Mouse (Mus musculus) midbrain, embryonic 15.5 days (tissue): ENCODE data around the gene Grik4. TPM values are rescaled to one million over a fixed set of nuclear protein-coding genes. Genes with fewer than 3 reads are reported as not detected.

Experiments used
- ATAC-seq: fragments of 200-750 bp; cut with Nextera tagmentation; replicated peaks from 2 replicates; pipeline ENCODE4 v1.8.0; 2017; ENCODE audit warnings: moderate TSS enrichment
- H3K27ac ChIP-seq: fragments of 300-500 bp; sonication (generic); 2 replicates; pipeline ENCODE4 v1.5.1; 2015; ENCODE audit warnings: mild to moderate bottlenecking, inconsistent platforms
- H3K27me3 ChIP-seq: fragments of 300-500 bp; sonication (generic); replicated peaks from 2 replicates; pipeline ENCODE4 v1.6.1; 2015; ENCODE audit warnings: inconsistent platforms
- H3K36me3 ChIP-seq: fragments of 300-500 bp; sonication (generic); replicated peaks from 2 replicates; pipeline ENCODE4 v1.6.1; 2015; ENCODE audit warnings: inconsistent platforms
- H3K4me1 ChIP-seq: fragments of 300-500 bp; sonication (generic); 2 replicates; pipeline ENCODE4 v1.6.1; 2015; ENCODE audit warnings: inconsistent platforms
- H3K4me2 ChIP-seq: fragments of 300-500 bp; sonication (generic); 2 replicates; pipeline ENCODE4 v1.6.1; 2015; ENCODE audit warnings: inconsistent platforms, mild to moderate bottlenecking, moderate library complexity
- H3K4me3 ChIP-seq: fragments of 300-500 bp; sonication (generic); 2 replicates; pipeline ENCODE4 v1.5.1; 2015; ENCODE audit warnings: mild to moderate bottlenecking, inconsistent platforms
- H3K9ac ChIP-seq: fragments of 300-500 bp; sonication (generic); 2 replicates; pipeline ENCODE4 v1.6.1; 2015; ENCODE audit warnings: mild to moderate bottlenecking, inconsistent platforms
- H3K9me3 ChIP-seq: fragments of 300-500 bp; sonication (generic); 2 replicates; pipeline ENCODE4 v1.6.1; 2016; ENCODE audit warnings: inconsistent platforms
- WGBS: fragments of 180-500 bp; shearing (Covaris S2); methylation state at CpG from one replicate; pipeline ENCODE4 v1.1.7; 2015; ENCODE audit warnings: mixed read lengths; 5-methylcytosine and 5-hydroxymethylcytosine counted together
- polyA plus RNA-seq: library from polyadenylated mRNA; unstranded; fragments of >200 nt; fragmentation: Nextera tagmentation; extraction: Ambion mirVana; gene quantifications from 2 replicates; pipeline ENCODE4 v1.2.1, GENCODE M21; 2015

The Grik4 gene
- polyA plus RNA-seq, 1 experiment from 2014 or later, result 11.2 TPM

GRCm38 (mm10) chr9:42853077-42853476 lies 91.2 kb downstream of the Grik4 start:
- peaks cover 3% of the 10 kb centered on the region; the same call in 1 of the 2 replicates for H3K4me1 ChIP-seq
- ATAC-seq, result no peak
- H3K4me3 ChIP-seq, result no peak overlapping the region
- H3K4me2 ChIP-seq, result no peak overlapping the region
- H3K27me3 ChIP-seq, result no peaks in the 10 kb centered on the region
- no peak overlapping the region for H3K27ac ChIP-seq
- no peak overlapping the region for H3K9ac ChIP-seq
- no peaks in the 10 kb centered on the region for H3K9me3 ChIP-seq
- WGBS, result 95% methylated on average over 3 of the region's 3 CpGs
- no peaks in the 10 kb centered on the region for H3K36me3 ChIP-seq

- Histone ChIP-seq H3K9ac (no peak overlapping the region), H3K27me3 (no peaks in the 10 kb centered on the region), H3K9me3 (no peaks in the 10 kb centered on the region), H3K4me2 (no peak overlapping the region), H3K4me1 (peaks cover 19% of the 10 kb centered on the region), H3K36me3 (no peaks in the 10 kb centered on the region), H3K27ac (no peak overlapping the region), H3K4me3 (no peak overlapping the region)
- WGBS, result 83% methylated on average over 6 of the region's 6 CpGs
- ATAC-seq, result no peak
Measured at GRCm38 (mm10) chr9:42850063-42850462, 94.2 kb downstream of the Grik4 start.

- Histone ChIP-seq H3K27me3 (no peaks in the 10 kb centered on the region), H3K27ac (no peak overlapping the region), H3K36me3 (no peaks in the 10 kb centered on the region), H3K9me3 (no peaks in the 10 kb centered on the region), H3K9ac (no peak overlapping the region), H3K4me3 (no peak overlapping the region), H3K4me2 (no peak overlapping the region), H3K4me1 (peaks cover 22% of the 10 kb centered on the region)
- 29% methylated on average over 8 of the region's 9 CpGs for WGBS
- ATAC-seq, result no peak
Measured at GRCm38 (mm10) chr9:42848061-42848460, 96.2 kb downstream of the Grik4 start.

GRCm38 (mm10) chr9:42846676-42847425 lies 97.4 kb downstream of the Grik4 start:
- WGBS, result 70% methylated on average over 10 of the region's 10 CpGs

GRCm38 (mm10) chr9:42846139-42846538 lies 98.2 kb downstream of the Grik4 start:
- no peak overlapping the region for H3K4me2 ChIP-seq
- no peak for ATAC-seq
- H3K9me3 ChIP-seq, result no peaks in the 10 kb centered on the region
- no peak overlapping the region for H3K9ac ChIP-seq
- WGBS, result 84% methylated on average over 4 of the region's 4 CpGs
- H3K27me3 ChIP-seq, result no peaks in the 10 kb centered on the region
- no peak overlapping the region for H3K27ac ChIP-seq
- no peaks in the 10 kb centered on the region for H3K36me3 ChIP-seq
- no peak overlapping the region for H3K4me3 ChIP-seq
- peaks cover 22% of the 10 kb centered on the region for H3K4me1 ChIP-seq

More at GRCm38 (mm10) chr9:42846676-42847425, 97.4 kb downstream of the Grik4 start:
- ATAC-seq, result no peak
- H3K27me3 ChIP-seq, result no peaks in the 10 kb centered on the region
- peaks cover 22% of the 10 kb centered on the region for H3K4me1 ChIP-seq
- no peak overlapping the region for H3K4me2 ChIP-seq
- H3K4me3 ChIP-seq, result no peak overlapping the region
- H3K36me3 ChIP-seq, result no peaks in the 10 kb centered on the region
- no peaks in the 10 kb centered on the region for H3K9me3 ChIP-seq
- H3K27ac ChIP-seq, result no peak overlapping the region
- H3K9ac ChIP-seq, result no peak overlapping the region

GRCm38 (mm10) chr9:42844301-42844700 lies 100.0 kb downstream of the Grik4 start:
- no peak for ATAC-seq
- H3K27ac ChIP-seq, result no peak overlapping the region

GRCm38 (mm10) chr9:42838299-42838698 lies 106.0 kb downstream of the Grik4 start:
- ATAC-seq, result no peak
- Histone ChIP-seq H3K4me3 (no peak overlapping the region), H3K9ac (no peak overlapping the region), H3K9me3 (no peaks in the 10 kb centered on the region), H3K36me3 (no peaks in the 10 kb centered on the region), H3K27me3 (no peaks in the 10 kb centered on the region), H3K4me1 (0 out of 2 replicates have a peak, but pooled peaks cover under 1% of the 10 kb centered on the region), H3K27ac (no peak overlapping the region), H3K4me2 (no peak overlapping the region)
- WGBS, result 88% methylated on average over 5 of the region's 5 CpGs

More at GRCm38 (mm10) chr9:42844301-42844700, 100.0 kb downstream of the Grik4 start:
- H3K9ac ChIP-seq, result no peak overlapping the region
- WGBS, result 90% methylated on average over 5 of the region's 5 CpGs
- no peaks in the 10 kb centered on the region for H3K27me3 ChIP-seq
- no peak overlapping the region for H3K4me2 ChIP-seq
- peaks cover 22% of the 10 kb centered on the region for H3K4me1 ChIP-seq
- H3K4me3 ChIP-seq, result no peak overlapping the region
- no peaks in the 10 kb centered on the region for H3K36me3 ChIP-seq
- no peaks in the 10 kb centered on the region for H3K9me3 ChIP-seq

- Histone ChIP-seq H3K36me3 (no peaks in the 10 kb centered on the region), H3K4me3 (no peak overlapping the region), H3K27ac (no peak overlapping the region), H3K9me3 (no peaks in the 10 kb centered on the region), H3K4me2 (no peak overlapping the region), H3K4me1 (no peaks in the 10 kb centered on the region), H3K27me3 (no peaks in the 10 kb centered on the region), H3K9ac (no peak overlapping the region)
- 83% methylated on average over 6 of the region's 6 CpGs for WGBS
- no peak for ATAC-seq
Measured at GRCm38 (mm10) chr9:42837498-42837897, 106.8 kb downstream of the Grik4 start.

GRCm38 (mm10) chr9:42831558-42831957 lies 112.7 kb downstream of the Grik4 start:
- Histone ChIP-seq H3K4me3 (no peak overlapping the region), H3K27me3 (no peaks in the 10 kb centered on the region), H3K36me3 (no peaks in the 10 kb centered on the region), H3K9ac (no peak overlapping the region), H3K4me1 (peaks cover 5% of the 10 kb centered on the region), H3K27ac (no peak overlapping the region), H3K9me3 (no peaks in the 10 kb centered on the region), H3K4me2 (no peak overlapping the region)
- WGBS, result 54% methylated on average over 6 of the region's 6 CpGs
- 0 out of 2 replicates have a peak, but pooled peaks have one; percentile 30 for ATAC-seq

GRCm38 (mm10) chr9:42819247-42819646 lies 125.0 kb downstream of the Grik4 start:
- no peaks in the 10 kb centered on the region for H3K4me1 ChIP-seq
- no peaks in the 10 kb centered on the region for H3K36me3 ChIP-seq
- no peaks in the 10 kb centered on the region for H3K27me3 ChIP-seq
- WGBS, result 60% methylated on average over 3 of the region's 3 CpGs
- ATAC-seq, result no peak
- no peak overlapping the region for H3K27ac ChIP-seq
- H3K9ac ChIP-seq, result no peak overlapping the region
- no peak overlapping the region for H3K4me3 ChIP-seq
- H3K9me3 ChIP-seq, result no peaks in the 10 kb centered on the region
- H3K4me2 ChIP-seq, result no peak overlapping the region

GRCm38 (mm10) chr9:42816815-42817214 lies 127.5 kb downstream of the Grik4 start:
- Histone ChIP-seq H3K27me3 (no peaks in the 10 kb centered on the region), H3K36me3 (no peaks in the 10 kb centered on the region), H3K4me2 (no peak overlapping the region), H3K9me3 (no peaks in the 10 kb centered on the region), H3K4me3 (no peak overlapping the region), H3K9ac (no peak overlapping the region), H3K27ac (no peak overlapping the region), H3K4me1 (no peaks in the 10 kb centered on the region)
- ATAC-seq, result no peak
- WGBS, result 58% methylated on average over 1 of the region's 1 CpGs

GRCm38 (mm10) chr9:42809146-42809545 lies 135.1 kb downstream of the Grik4 start:
- Histone ChIP-seq H3K4me2 (no peak overlapping the region), H3K4me3 (no peak overlapping the region), H3K9ac (no peak overlapping the region), H3K36me3 (no peaks in the 10 kb centered on the region), H3K27me3 (no peaks in the 10 kb centered on the region), H3K4me1 (no peaks in the 10 kb centered on the region), H3K27ac (no peak overlapping the region), H3K9me3 (no peaks in the 10 kb centered on the region)
- no peak for ATAC-seq
- 89% methylated on average over 3 of the region's 3 CpGs for WGBS

GRCm38 (mm10) chr9:42808394-42808793 lies 135.9 kb downstream of the Grik4 start:
- Histone ChIP-seq H3K9me3 (no peaks in the 10 kb centered on the region), H3K27ac (no peak overlapping the region), H3K9ac (no peak overlapping the region), H3K27me3 (no peaks in the 10 kb centered on the region), H3K4me1 (no peaks in the 10 kb centered on the region), H3K36me3 (no peaks in the 10 kb centered on the region), H3K4me3 (no peak overlapping the region), H3K4me2 (no peak overlapping the region)
- no peak for ATAC-seq
- 74% methylated on average over 9 of the region's 9 CpGs for WGBS
